Mouse (Mus musculus): Measurements from ENCODE around the gene Olfml1.

GRCm38 (mm10) chr7:107620137-107620536 lies 52.9 kb downstream of the Olfml1 start:
- no peak for TF ChIP-seq CTCF (IDR thresholded peaks at IDR 0.05; ENCODE audit: low read depth)
- TF ChIP-seq EP300 (IDR thresholded peaks at IDR 0.05; ENCODE audit: low read depth) = no peak
